Mouse (Mus musculus): Measurements from ENCODE around the gene Cldn14.
"Not testable (repeated sequence)": the region's sequence is repeated elsewhere in the genome, so short reads cannot be mapped to it uniquely, and the experiment has no call there.

Cldn14 gene

GRCm38 (mm10) chr16:94008737-94009136, at the start of gene Cldn14:
Cldn14 (minus strand) TSS chr16:94008837.
- DNase-seq (ENCODE audit: low read depth, low spot score): no peak

GRCm38 (mm10) chr16:94055576-94055975, 46.9 kb upstream of the Cldn14 start:
- DNase-seq (ENCODE audit: low read depth, low spot score): no peak

GRCm38 (mm10) chr16:94055176-94055575, 46.5 kb upstream of the Cldn14 start:
- DNase-seq (ENCODE audit: low read depth, low spot score): no peak

GRCm38 (mm10) chr16:94050368-94050767, 41.7 kb upstream of the Cldn14 start:
- DNase-seq (ENCODE audit: low read depth, low spot score): no peak

GRCm38 (mm10) chr16:94044996-94045395, 36.4 kb upstream of the Cldn14 start:
- no peak for DNase-seq (ENCODE audit: low read depth, low spot score)

GRCm38 (mm10) chr16:94043797-94044196, 35.2 kb upstream of the Cldn14 start:
- DNase-seq (ENCODE audit: low read depth, low spot score): no peak

- DNase-seq (ENCODE audit: low read depth, low spot score): no peak
Measured at GRCm38 (mm10) chr16:94041065-94041712, 32.6 kb upstream of the Cldn14 start.

GRCm38 (mm10) chr16:94040485-94040884, 31.8 kb upstream of the Cldn14 start:
- peak; percentile 56 for DNase-seq (ENCODE audit: low read depth, low spot score)

- no peak for DNase-seq (ENCODE audit: low read depth, low spot score)
Measured at GRCm38 (mm10) chr16:94038986-94039341, 30.3 kb upstream of the Cldn14 start.

- peak; percentile 72 for DNase-seq (ENCODE audit: low read depth, low spot score)
Measured at GRCm38 (mm10) chr16:94038272-94038985, 29.8 kb upstream of the Cldn14 start.

- no peak for DNase-seq (ENCODE audit: low read depth, low spot score)
Measured at GRCm38 (mm10) chr16:94037280-94037679, 28.6 kb upstream of the Cldn14 start.

GRCm38 (mm10) chr16:94034152-94034551, 25.5 kb upstream of the Cldn14 start:
- DNase-seq (ENCODE audit: low read depth, low spot score): no peak

- peak; percentile 61 for DNase-seq (ENCODE audit: low read depth, low spot score)
Measured at GRCm38 (mm10) chr16:94032270-94032669, 23.6 kb upstream of the Cldn14 start.

GRCm38 (mm10) chr16:94023352-94024280, 15.0 kb upstream of the Cldn14 start:
- peak; percentile 91 for DNase-seq (ENCODE audit: low read depth, low spot score)

GRCm38 (mm10) chr16:94019725-94020124, 11.1 kb upstream of the Cldn14 start:
- DNase-seq (ENCODE audit: low read depth, low spot score): peak; percentile 68

- DNase-seq (ENCODE audit: low read depth, low spot score): peak; percentile 59
Measured at GRCm38 (mm10) chr16:94017953-94018352, 9.3 kb upstream of the Cldn14 start.

GRCm38 (mm10) chr16:94014489-94015096, 6.0 kb upstream of the Cldn14 start:
- DNase-seq (ENCODE audit: low read depth, low spot score): peak; percentile 88

- DNase-seq (ENCODE audit: low read depth, low spot score): not testable (repeated sequence)
Measured at GRCm38 (mm10) chr16:94013328-94014086, 4.9 kb upstream of the Cldn14 start.

GRCm38 (mm10) chr16:94011224-94011623, 2.6 kb upstream of the Cldn14 start:
- DNase-seq (ENCODE audit: low read depth, low spot score): no peak

GRCm38 (mm10) chr16:94010633-94011032, 2.0 kb upstream of the Cldn14 start:
- peak; percentile 97 for DNase-seq (ENCODE audit: low read depth, low spot score)

GRCm38 (mm10) chr16:94010156-94010555, 1.5 kb upstream of the Cldn14 start:
- DNase-seq (ENCODE audit: low read depth, low spot score): no peak
